Mouse (Mus musculus): ENCODE results near the gene Mroh2a.

Gene Mroh2a

DNA sequence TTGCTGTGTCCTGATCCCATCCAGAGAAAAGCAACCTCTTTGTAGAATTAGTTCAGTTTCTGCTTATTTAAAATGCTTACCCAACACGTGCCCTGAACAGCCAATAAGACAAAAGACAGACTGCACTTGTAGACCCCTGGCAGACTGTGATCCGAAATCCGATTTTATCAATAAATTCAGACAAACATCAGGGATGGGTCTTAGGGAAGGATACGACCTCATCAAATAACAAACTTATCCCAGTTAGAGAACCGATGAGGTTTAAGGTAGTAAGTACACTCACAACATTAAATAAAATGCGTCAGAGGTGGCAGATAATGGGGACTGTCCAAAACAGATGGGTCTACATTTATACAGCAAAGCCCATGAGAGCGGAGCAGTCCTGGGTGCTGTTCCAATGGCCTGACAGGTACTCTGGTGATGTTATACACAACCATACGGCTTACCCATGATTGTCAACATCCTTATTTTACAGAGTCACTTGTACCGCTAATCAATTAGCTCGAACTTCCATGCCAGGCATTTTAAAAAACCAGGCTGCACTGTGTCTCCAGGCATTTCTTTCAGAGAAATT lies 49.8 kb downstream of the Mroh2a start:
- in situ Hi-C loops (cut with MboI, MseI) = no loop called here

GRCm38 (mm10) chr1:88277098-88277817 lies 50.5 kb downstream of the Mroh2a start, which contains the start of the genes Hjurp and Trpm8:
Hjurp (minus strand) TSS chr1:88277633.
Trpm8 (plus strand) TSS chr1:88277661.
- in situ Hi-C loops (cut with MboI, MseI) = no loop called here

DNA sequence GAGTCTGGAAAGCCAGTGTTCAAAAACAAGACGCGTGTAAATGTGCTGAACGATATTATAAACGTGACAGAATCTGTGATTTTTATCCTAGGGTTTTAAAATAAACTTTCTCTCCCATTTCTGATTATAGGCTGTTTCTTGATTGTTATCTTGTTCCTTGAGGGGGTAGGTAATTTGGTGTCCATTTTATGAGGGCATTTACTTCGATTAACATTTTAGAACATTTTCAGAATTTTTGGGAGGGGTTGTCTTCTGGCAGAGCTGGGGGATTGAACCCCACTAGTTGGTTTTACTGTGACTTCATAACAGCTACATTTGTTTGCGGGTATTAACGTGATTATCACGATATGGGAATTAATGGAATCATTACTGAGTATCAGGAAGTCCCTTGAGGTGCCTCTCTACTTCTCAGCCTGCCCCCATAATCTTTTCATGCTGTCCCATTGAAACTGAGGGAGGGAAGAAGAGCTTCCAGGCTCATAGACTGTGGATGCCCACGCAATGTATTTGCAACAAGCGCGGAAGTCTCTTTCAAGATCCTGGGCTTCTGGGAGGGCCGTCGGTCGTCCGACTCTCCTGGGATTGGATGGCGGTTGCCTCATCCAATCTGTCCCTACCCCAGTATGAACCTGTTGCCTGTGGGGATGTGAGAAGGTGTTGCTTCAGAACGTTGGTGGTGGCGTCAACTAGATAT lies 51.2 kb downstream of the Mroh2a start:
- in situ Hi-C loops (cut with MboI, MseI) = no loop called here

GRCm38 (mm10) chr1:88279111-88280005 lies 52.6 kb downstream of the Mroh2a start:
- in situ Hi-C loops (cut with MboI, MseI) = loop anchor here (10.0 kb wide), 1 partner anchor 135 kb away; no protein-coding TSS in a partner anchor

- in situ Hi-C loops (cut with MboI, MseI) = loop anchor here (10.0 kb wide), 1 partner anchor 135 kb away; no protein-coding TSS in a partner anchor
Measured at GRCm38 (mm10) chr1:88280006-88280690, 53.4 kb downstream of the Mroh2a start.

GRCm38 (mm10) chr1:88282301-88282700 lies 55.5 kb downstream of the Mroh2a start:
- in situ Hi-C loops (cut with MboI, MseI) = loop anchor here (10.0 kb wide), 1 partner anchor 138 kb away; no protein-coding TSS in a partner anchor

DNA sequence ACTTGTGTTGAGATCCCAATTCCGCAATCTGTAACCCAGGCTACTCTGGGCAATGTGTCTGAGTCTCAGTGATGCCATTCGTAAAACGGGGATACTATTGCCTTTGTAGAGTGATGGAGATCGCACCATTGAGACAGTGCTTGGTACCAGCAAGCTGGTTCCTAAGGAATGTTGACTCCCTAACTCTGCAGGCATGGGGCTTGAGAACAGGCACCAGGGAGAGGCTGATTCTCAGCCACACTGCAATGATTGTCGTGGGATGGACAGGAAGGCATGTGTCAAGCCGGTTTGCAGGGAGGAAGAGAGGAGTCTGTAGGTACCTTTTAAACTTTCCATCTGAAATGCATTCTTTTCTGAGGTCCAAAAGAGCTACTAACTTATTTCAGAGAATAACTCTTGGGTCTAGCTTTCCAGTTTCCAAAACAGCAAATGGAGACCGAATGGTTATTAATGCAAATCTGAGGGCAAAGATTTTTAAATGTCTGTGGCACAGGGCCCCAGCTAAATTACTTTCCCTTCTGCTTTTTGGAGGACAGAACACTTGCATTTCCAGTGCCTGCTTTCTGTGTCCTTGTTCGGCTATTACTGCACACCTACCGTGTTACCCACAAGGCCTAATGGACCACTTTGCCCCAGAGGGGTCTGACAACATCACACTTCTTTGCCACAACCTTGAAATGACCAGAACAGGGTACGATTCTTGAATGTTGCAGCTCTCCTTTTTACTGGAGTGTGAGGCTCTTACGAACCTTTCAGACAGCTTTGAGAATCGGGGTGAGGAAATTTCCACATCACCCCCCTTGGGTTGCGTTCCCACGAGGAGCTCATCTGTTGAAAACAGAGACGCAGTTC lies 56.8 kb downstream of the Mroh2a start:
- in situ Hi-C loops (cut with MboI, MseI) = loop anchor here (10.0 kb wide), 1 partner anchor 139 kb away; no protein-coding TSS in a partner anchor

DNA sequence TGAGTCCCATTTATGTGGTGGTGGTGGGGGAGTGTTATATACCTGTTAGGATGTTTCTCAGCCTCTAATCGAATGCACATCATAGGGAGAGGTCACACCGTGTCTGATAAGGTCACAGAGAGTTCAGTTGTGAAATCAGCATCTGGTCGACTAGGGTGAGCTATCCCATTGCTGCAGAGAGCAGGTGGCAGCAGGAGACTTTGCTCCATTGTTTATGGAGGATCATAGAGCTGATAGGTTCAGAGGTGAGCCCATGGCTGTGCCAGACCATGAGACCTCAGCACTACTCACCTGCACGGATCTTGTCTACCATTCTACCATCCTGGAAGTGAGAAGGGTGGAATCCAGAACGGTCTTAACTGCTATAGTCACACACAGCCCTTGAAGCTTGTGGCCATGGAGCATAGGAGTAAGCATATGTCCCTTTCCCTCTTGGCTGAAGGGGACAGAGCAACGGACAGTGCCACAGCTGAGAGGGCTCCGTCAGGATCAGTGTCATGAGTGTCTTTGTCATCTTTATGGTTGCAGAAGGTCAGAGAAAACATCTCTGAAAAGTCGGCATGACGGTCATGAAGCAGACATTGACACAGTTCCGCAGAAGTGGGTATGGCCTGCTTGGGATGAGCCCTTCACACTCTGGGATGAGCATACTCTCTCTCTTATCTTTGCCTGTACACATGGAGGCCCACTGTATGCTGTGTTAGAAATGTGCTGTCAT lies 57.6 kb downstream of the Mroh2a start:
- in situ Hi-C loops (cut with MboI, MseI) = loop anchor here (10.0 kb wide), 1 partner anchor 140 kb away; no protein-coding TSS in a partner anchor

- in situ Hi-C loops (cut with MboI, MseI) = loop anchor here (10.0 kb wide), 1 partner anchor 140 kb away; no protein-coding TSS in a partner anchor
Measured at GRCm38 (mm10) chr1:88284946-88285320, 58.1 kb downstream of the Mroh2a start.

- in situ Hi-C loops (cut with MboI, MseI) = loop anchor here (10.0 kb wide), 1 partner anchor 141 kb away; no protein-coding TSS in a partner anchor
Measured at GRCm38 (mm10) chr1:88285652-88286051, 58.9 kb downstream of the Mroh2a start.

GRCm38 (mm10) chr1:88286136-88286845 lies 59.5 kb downstream of the Mroh2a start:
- in situ Hi-C loops (cut with MboI, MseI) = loop anchor here (10.0 kb wide), 1 partner anchor 141 kb away; no protein-coding TSS in a partner anchor

- in situ Hi-C loops (cut with MboI, MseI) = loop anchor here (10.0 kb wide), 1 partner anchor 142 kb away; no protein-coding TSS in a partner anchor
Measured at GRCm38 (mm10) chr1:88286887-88287696, 60.3 kb downstream of the Mroh2a start.

- in situ Hi-C loops (cut with MboI, MseI) = loop anchor here (10.0 kb wide), 1 partner anchor 143 kb away; no protein-coding TSS in a partner anchor
Measured at GRCm38 (mm10) chr1:88287697-88287980, 60.9 kb downstream of the Mroh2a start.

DNA sequence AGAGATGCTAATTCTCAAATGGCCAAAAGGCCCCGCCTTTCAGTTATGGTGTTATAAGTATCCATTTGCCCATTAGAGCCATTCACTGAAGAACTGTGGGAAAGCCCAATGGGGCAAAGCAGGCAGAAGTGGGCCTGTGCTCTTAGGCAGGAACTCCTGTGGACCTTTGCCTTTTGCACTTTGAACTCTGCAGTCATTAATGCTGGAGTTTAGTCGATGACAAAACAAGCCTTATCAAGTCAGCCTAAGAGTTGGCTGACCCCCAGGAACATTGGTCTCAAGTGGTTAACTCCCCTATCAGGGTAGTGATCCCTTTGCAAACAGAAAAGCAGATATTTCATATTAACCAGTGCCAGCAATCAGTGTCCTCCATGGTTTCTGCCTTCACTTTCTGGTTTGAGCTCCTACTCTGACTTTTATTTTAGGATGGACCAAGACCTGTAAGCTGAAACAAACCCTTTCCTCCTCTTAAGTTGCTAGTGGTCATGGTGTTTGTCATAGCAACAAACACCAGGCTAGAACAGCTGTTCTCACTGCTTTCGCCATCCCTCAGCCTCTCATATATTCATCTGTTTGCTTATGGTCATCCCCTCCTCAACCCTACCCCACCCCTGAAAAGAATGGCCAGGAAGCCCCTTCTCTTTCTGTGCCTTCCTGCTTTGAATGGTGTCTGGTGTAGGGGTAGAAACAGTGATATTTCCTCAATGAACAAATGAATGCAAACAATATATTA lies 61.4 kb downstream of the Mroh2a start:
- in situ Hi-C loops (cut with MboI, MseI) = loop anchor here (10.0 kb wide), 1 partner anchor 143 kb away; no protein-coding TSS in a partner anchor

- in situ Hi-C loops (cut with MboI, MseI) = loop anchor here (10.0 kb wide), 1 partner anchor 144 kb away; no protein-coding TSS in a partner anchor
Measured at GRCm38 (mm10) chr1:88288789-88289127, 62.0 kb downstream of the Mroh2a start.

DNA sequence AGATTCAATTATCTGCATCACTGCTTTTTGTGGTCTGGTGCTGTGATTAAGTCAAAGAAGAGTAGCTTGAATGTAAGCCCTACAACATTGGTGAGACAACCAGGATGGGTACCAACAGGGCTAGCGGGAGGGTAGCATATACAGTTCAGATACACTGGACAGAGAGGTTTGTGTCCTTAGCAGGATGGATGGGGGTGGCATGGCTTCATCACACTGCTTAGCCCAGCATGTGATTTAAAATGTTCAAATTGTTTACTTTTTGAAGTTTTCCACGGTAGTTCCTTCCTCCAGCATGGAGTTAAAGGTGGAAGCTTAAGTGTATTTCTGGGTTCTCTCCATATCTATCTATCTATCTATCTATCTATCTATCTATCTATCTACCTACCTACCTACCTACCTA lies 62.4 kb downstream of the Mroh2a start:
- in situ Hi-C loops (cut with MboI, MseI) = loop anchor here (10.0 kb wide), 1 partner anchor 144 kb away; no protein-coding TSS in a partner anchor

Measured in T-helper 1 cell (primary cell).